ENCODE assay signal across 7 mouse cellular contexts in the genomic region with DNA sequence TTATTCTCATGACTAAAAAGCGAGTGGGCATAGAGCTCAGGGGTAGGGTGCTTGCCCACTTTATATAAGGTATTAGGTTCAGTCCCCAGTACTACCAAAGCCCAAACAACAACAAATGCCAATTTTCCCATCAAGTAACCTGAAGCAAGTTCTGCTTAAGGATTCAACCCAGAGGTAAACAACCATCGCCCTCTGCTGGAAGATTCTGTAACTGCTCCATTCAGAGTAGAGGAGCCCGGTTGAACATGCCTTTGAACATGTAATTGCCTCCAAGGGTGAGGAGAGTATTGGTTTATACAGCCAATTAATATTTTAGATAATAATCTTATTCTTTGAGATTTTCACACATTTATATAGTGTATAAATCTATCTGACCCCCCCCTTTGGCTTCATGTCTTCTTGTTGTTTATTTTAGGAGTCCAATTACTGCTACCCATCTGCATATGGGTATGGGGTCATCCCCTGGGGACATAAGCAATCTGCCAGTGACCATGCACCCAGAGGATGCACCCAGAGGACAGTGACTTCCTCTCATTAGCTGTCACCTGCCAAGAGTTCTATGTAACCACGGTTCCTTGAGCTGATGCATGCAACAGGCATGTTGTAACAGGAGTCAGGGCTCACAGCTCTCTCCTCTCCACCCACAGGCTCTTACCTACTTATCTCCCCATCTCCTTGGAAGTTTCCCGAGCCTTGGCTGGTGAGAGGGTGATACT. TPM values are rescaled to one million over a fixed set of nuclear protein-coding genes. Genes with fewer than 3 reads are reported as not detected.
DNase-seq lines count a peak whose midpoint lies in the region; ATAC-seq lines count a peak whose summit lies in the region.

No protein-coding gene starts in this region.

- 22% methylated on average over 5 of the region's 5 CpGs for WGBS in forebrain, embryonic 12.5 days
- WGBS in hindbrain, embryonic 14.5 days, result 33% methylated on average over 5 of the region's 5 CpGs

- H3K9ac ChIP-seq in forebrain, embryonic 12.5 days, result no peak overlapping the region
- no peak overlapping the region for H3K9ac ChIP-seq in hindbrain, embryonic 14.5 days

- no peak overlapping the region for H3K27ac ChIP-seq in forebrain, embryonic 12.5 days
- H3K27ac ChIP-seq in hindbrain, embryonic 14.5 days, result no peak overlapping the region

- no peaks in the 10 kb centered on the region for H3K4me1 ChIP-seq in forebrain, embryonic 12.5 days
- no peaks in the 10 kb centered on the region for H3K4me1 ChIP-seq in hindbrain, embryonic 14.5 days (replicated peaks; ENCODE audit: control insufficient read depth, insufficient read depth, low read length)

- H3K4me2 ChIP-seq in forebrain, embryonic 12.5 days, result no peak overlapping the region
- no peak overlapping the region for H3K4me2 ChIP-seq in hindbrain, embryonic 14.5 days (replicated peaks)

- DNase-seq in MN1 (ENCODE audit: low spot score), result peak; percentile 57
- peak; percentile 68 for DNase-seq in c-Kit-positive CD71-positive TER-119-negative erythroid progenitor cells, embryonic 14.5 days (ENCODE audit: low read depth)
- peak; percentile 91 for DNase-seq in hindbrain, embryonic 14.5 days (ENCODE audit: low spot score)
- DNase-seq in layer of hippocampus, postnatal 10 days (ENCODE audit: low spot score in 2 of 2), result peak; percentile 85 to 87
- peak; percentile 93 for DNase-seq in lung, postnatal 36 days
- peak; percentile 83 for DNase-seq in right cerebral cortex, postnatal 14 days

- ATAC-seq in forebrain, embryonic 12.5 days (ENCODE audit: low FRiP score), result peak; percentile 61; the same call in 1 of the 2 replicates
- ATAC-seq in hindbrain, embryonic 14.5 days (ENCODE audit: low FRiP score), result peak; percentile 46; the same call in 1 of the 2 replicates

- no peaks in the 10 kb centered on the region for H3K9me3 ChIP-seq in forebrain, embryonic 12.5 days
- no peaks in the 10 kb centered on the region for H3K9me3 ChIP-seq in hindbrain, embryonic 14.5 days (ENCODE audit: control insufficient read depth, low read length)

- H3K27me3 ChIP-seq in forebrain, embryonic 12.5 days, result no peaks in the 10 kb centered on the region
- H3K27me3 ChIP-seq in hindbrain, embryonic 14.5 days (ENCODE audit: control insufficient read depth, insufficient read depth, low read length), result no peaks in the 10 kb centered on the region

- H3K36me3 ChIP-seq in forebrain, embryonic 12.5 days (replicated peaks), result no peaks in the 10 kb centered on the region
- H3K36me3 ChIP-seq in hindbrain, embryonic 14.5 days (replicated peaks; ENCODE audit: control insufficient read depth, insufficient read depth), result no peaks in the 10 kb centered on the region

- no peak overlapping the region for H3K4me3 ChIP-seq in forebrain, embryonic 12.5 days (replicated peaks)
- H3K4me3 ChIP-seq in hindbrain, embryonic 14.5 days (replicated peaks; ENCODE audit: low read length), result no peak overlapping the region

RNA-seq across cellular contexts. Expression of gene Proser2, which starts 38.0 kb away (rescaled TPM):
- polyA plus RNA-seq in forebrain, embryonic 12.5 days (2016; fragmentation: Nextera tagmentation; extraction: Ambion mirVana), result 2.6 and 3.1 TPM in 2 replicates
- 6.2 and 7.7 TPM in 2 replicates for polyA plus RNA-seq in hindbrain, embryonic 14.5 days (2014; fragmentation: Nextera tagmentation; extraction: Ambion mirVana)
- total RNA-seq in layer of hippocampus, postnatal 10 days (2021), result 1 to 10 TPM; 2.2 to 3.2 TPM

RNA-seq across cellular contexts. Expression of gene Echdc3, which starts 44.8 kb away (rescaled TPM):
- polyA plus RNA-seq in forebrain, embryonic 12.5 days (2016; fragmentation: Nextera tagmentation; extraction: Ambion mirVana), result 1.1 and 2.9 TPM in 2 replicates
- polyA plus RNA-seq in hindbrain, embryonic 14.5 days (2014; fragmentation: Nextera tagmentation; extraction: Ambion mirVana), result 1.1 and 1.3 TPM in 2 replicates
- 1 to 10 TPM in 1 of 2 experiments, under 1 TPM in 1; 0.87 to 1.4 TPM for total RNA-seq in layer of hippocampus, postnatal 10 days (2021)
